Mouse (Mus musculus): ENCODE results near the gene Dtnb. TPM values are rescaled to one million over a fixed set of nuclear protein-coding genes. Genes with fewer than 3 reads are reported as not detected.
"Not testable (repeated sequence)": the region's sequence is repeated elsewhere in the genome, so short reads cannot be mapped to it uniquely, and the experiment has no call there.

Dtnb gene
- total RNA-seq (2021): 100 to 1,000 TPM; 124 to 136 TPM
- long read RNA-seq, experiment 1, partial matches to known transcripts: 10 of 105 reads
- long read RNA-seq, experiment 1, other reads (novel, unspliced or antisense): 91 of 105 reads
- long read RNA-seq, experiment 2, partial matches to known transcripts: 8 of 82 reads
- long read RNA-seq, experiment 2, other reads (novel, unspliced or antisense): 69 of 82 reads

GRCm38 (mm10) chr12:3571787-3572580, at the start of gene Dtnb:
TSS of gene Dtnb (plus strand) at chr12:3572381.
- peak; percentile 62 to 74 for DNase-seq (ENCODE audit: low spot score in 2 of 2)

GRCm38 (mm10) chr12:3525536-3525935, 46.6 kb upstream of the Dtnb start:
- DNase-seq (ENCODE audit: low spot score in 2 of 2): no peak

- not testable (repeated sequence) for DNase-seq (ENCODE audit: low spot score in 2 of 2)
Measured at GRCm38 (mm10) chr12:3535446-3535845, 36.7 kb upstream of the Dtnb start.

DNA sequence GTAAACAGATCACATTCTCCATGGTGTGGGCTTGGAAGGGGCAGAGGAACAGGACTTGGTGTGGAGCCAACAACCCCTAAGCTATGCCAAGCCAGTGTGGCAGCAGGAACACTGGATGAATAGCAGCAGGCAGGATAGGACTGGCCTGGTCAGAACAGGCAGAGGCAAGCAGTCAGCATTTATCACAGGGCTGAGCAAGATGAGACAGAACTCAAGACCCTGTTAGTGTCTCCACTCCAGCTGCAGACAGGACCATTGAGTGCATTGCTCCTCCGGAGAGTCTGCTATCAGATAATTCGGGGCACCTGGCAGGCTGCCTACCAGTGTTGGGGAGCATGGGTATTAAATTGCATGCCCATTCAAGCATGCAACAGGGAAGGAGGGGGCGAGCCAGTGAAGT, 34.6 kb upstream of the Dtnb start:
- no peak for DNase-seq (ENCODE audit: low spot score in 2 of 2)

- DNase-seq (ENCODE audit: low spot score in 2 of 2): no peak
Measured at GRCm38 (mm10) chr12:3538036-3538435, 34.1 kb upstream of the Dtnb start.

DNA sequence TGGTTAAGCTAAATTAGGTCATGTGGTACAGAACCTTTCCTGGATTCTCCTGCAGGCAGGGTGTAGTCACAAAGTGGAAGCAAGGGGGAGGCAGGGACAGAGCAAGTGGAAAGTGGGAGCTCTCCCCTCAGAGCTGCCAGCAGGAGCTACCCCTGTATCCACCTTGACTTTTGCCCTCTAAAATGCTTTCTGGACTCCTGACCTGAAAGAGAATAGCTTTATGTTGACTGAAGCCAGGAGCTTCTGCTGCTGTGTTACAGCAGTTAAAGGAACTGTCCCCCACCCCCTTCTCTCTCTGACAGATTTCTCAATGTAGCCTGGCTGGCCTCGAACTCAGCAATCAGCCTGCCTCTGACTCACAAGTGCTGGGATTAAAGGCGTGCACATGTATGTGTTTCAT, 32.6 kb upstream of the Dtnb start:
- DNase-seq (ENCODE audit: low spot score in 2 of 2): no peak

GRCm38 (mm10) chr12:3540871-3541270, 31.3 kb upstream of the Dtnb start:
- DNase-seq (ENCODE audit: low spot score in 2 of 2): no peak

- no peak for DNase-seq (ENCODE audit: low spot score in 2 of 2)
Measured at GRCm38 (mm10) chr12:3545451-3545850, 26.7 kb upstream of the Dtnb start.

DNA sequence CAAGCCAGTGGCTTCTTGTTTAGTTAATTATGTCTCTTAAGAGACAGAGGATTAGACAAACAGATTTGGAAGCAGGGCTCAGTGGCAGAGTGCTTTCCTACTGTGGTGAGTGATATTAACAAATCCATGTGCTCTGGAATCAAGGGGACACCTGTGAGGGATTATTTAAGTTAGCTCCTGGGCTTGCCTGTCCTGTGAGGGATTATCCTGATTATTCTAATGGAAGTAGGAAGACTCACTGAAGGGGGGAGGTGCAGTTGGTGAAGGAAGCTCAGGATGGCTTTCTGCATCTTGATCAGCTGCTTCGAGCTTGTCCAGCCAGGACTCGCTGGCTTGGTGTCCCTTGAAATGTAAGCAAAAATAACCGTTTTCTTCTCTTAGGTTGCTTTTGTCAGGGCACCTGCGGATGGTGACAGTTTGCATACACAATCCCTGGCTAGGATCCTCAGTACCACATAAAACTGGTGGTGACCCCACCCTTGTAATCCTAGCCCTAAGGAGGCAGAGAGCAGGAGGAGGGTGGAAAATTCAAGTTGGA, 26.0 kb upstream of the Dtnb start:
- no peak for DNase-seq (ENCODE audit: low spot score in 2 of 2)

GRCm38 (mm10) chr12:3546781-3547180, 25.4 kb upstream of the Dtnb start:
- no peak for DNase-seq (ENCODE audit: low spot score in 2 of 2)

DNA sequence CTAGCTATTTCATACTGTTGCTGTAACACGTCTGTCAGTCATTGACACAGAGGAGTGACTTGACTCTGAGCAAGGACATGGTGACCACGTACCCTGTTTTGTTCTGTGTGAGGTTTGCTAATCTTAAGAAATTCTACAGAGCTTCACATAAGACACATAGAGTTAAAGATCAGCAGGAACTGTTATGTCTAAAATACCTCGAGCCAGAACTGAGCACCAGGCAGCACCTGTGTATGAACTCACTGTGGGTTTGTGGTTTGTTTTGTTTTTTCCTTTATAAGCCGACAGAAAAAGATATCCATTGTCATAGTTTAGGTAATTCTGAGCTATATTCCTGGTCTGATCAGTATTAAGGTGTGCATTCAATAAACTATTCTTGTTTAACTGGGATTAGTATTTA, 24.7 kb upstream of the Dtnb start:
- no peak for DNase-seq (ENCODE audit: low spot score in 2 of 2)

DNA sequence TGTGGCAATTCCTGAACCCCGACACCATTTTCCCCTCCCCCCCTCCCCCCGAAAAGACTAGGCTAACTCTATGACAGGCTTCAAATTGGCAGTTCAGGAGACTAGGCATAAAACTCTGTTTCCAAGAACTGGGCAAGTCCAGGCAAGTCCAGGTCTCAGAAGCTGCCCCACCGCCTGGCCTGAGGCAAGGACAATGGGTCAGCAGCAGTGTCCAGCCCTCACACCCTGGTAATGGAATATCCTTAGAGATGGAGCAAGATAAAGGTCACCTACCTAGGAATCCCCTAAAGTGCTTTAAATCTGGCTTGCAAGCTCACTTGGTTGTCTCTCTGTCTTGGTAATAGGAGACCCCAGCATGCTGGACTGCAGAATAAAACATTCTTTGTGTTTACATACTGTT, 24.3 kb upstream of the Dtnb start:
- DNase-seq (ENCODE audit: low spot score in 2 of 2): no peak

- peak; percentile 57 to 65 for DNase-seq (ENCODE audit: low spot score in 2 of 2)
Measured at GRCm38 (mm10) chr12:3548582-3549211, 23.5 kb upstream of the Dtnb start.

DNA sequence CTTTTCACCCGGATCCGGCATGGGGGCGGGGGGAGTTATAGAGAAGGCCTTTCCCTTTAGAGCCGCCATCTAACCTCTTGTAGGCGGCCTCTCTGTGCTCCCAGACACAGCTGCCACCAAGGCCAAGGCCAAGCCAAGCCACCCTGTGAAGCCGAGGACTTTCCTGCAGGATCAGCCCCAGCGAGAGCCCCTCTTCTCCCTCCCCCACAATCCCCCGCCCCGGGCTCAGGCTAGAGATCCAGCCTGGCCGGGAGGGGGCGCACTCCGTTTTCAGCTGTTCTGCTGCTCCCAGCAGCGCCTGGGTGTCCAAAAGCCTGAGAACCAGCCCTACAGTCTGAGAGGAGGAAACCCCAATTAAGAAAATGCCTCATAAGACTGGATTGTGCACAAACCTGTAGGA, 21.9 kb upstream of the Dtnb start:
- DNase-seq (ENCODE audit: low spot score in 2 of 2): no peak

DNA sequence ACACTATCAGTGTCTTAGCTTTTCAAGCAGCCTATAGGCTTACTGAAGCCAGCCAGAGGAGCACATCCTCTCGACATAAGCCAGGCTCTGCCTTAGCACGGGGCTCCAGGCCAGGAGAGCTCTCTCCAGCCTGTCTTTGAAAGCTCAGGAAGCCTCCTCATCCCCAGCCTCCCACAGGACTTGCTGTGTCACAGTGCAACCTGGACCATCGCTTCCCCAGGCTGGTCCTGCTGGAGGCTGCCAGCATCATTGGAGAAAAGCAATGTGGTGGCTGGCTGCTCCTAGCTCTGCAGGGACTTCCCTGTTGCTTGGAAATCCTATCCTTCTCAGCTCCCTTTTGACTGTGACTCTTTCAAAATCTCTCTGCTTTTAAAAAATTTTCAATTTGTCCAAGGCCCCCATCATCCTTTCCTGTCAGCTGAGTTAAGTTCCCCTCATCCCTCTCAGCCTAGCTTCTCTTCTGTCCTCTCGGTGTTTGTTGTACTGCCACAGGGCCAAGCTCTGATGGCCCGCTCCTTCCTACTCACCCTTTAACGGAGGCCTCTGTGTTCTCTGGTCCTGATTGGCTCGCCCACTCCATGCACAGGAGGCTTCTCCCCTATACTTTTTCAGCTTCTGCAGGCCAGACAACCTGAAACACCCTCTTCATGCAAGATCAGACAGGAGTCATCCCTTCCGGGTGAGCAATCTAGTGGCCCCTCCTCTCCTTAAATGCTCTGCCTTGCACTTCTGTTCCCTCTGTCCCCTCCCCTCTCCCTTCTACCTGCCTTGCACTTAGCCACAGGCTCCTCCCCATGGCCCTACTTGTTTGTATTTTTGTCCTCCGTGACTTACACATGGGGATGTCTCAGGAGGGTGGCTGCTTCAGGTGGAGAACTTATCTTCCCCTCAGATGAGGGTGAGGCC, 14.5 kb upstream of the Dtnb start:
- DNase-seq (ENCODE audit: low spot score in 2 of 2): no peak

DNA sequence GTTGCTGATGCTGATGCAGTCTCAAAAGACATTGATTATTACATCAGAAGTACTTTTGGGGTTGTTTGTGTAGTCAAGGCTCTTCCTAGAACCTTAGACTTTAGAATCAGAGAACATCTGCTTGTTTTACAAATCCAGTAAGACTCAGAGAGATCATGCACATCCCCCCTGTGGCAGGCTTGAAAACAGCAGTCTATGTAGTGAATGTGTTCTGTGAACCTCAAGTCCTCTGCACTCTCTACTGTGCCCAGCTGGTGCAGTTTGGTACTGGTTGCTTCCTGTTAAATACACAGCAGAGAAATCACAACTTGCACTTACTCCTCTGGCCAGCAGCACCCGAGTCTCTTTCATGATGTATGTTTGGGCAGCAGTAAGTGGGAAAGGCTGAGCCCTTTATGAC, 11.6 kb upstream of the Dtnb start:
- DNase-seq (ENCODE audit: low spot score in 2 of 2): peak; percentile 46 to 70

GRCm38 (mm10) chr12:3561032-3561431, 11.1 kb upstream of the Dtnb start:
- DNase-seq (ENCODE audit: low spot score in 2 of 2): no peak

DNA sequence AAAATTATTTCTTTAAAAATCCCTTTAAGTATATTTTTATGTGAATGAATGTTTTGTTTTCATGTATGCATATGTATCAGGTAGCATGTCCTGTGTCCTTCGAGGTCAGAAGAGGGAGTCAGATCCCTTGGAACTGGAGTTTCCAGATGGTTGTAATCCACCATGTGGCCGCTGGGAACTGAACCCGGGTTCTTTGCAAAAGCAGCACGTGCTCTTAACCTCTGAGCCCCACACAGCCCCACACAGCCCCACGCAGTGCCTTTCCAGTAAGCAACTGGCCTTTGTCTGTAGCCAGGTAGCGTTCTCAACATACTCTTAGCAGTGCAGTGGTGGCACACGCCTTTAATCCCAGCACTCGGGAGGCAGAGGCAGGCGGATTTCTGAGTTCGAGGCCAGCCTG, 9.4 kb upstream of the Dtnb start:
- DNase-seq (ENCODE audit: low spot score in 2 of 2): no peak

DNA sequence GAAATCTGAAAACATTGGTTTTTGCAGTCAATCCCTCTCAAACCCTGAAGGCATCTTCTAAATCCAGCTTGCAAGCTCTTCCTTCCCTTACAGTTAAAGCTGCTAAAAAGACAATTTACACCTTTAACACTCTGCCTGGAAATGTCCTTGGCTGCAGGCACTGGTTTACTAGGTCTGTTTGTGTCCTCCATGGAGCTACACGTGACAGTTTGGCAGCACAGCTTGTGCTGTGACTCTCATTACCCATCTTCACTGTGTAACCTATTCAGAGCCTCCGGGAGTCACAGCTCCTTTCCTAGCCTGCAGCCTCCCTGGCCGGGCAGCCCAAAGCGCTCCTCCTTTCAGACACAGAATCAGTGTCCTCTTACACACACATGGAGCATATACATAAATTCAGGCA, 8.5 kb upstream of the Dtnb start:
- DNase-seq (ENCODE audit: low spot score in 2 of 2): peak in 1 of 2 experiments; percentile 22

DNA sequence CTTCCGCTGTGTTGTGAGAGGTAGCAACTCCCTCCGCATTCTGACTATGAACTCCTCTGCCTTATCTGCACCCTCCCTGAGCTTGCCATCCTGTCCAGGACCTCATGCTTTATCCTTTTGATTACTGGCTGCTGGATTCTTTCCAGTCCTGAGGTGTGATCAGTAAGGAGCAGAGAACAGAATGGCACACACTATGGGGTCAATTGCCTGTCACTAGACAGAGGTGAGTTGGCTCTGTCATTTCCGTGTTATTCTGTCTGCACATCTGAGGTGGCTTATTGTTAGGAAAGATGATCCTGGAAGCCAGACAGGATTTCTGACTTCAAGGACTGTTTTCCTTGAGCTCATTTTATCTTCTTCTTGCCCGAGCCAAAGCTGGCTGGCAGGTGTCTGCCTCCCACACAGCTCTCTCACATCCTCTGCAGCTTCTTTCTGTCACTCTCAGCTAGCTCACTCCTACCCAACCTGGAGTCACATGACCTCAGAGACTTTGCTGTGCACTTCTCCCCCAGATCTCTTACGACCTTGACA, 3.7 kb upstream of the Dtnb start:
- DNase-seq (ENCODE audit: low spot score in 2 of 2): peak; percentile 60 to 72

All from left cerebral cortex, adult 18-20 months (tissue).